Mouse (Mus musculus) small intestine, adult 2 months (tissue): ENCODE results near the gene Fads3.

Experiments used
- CTCF ChIP-seq: fragments of 200-500 bp; IDR thresholded peaks from 2 replicates; pipeline ENCODE4 v1.5.1; 2012; ENCODE audit warnings: low read depth, mild to moderate bottlenecking, control low read depth, inconsistent platforms, low read length, moderate library complexity, mixed read lengths; ENCODE audit not compliant: insufficient replicate concordance, insufficient read length; ENCODE audit errors: extremely low read depth
- POLR2A ChIP-seq: fragments of 200-500 bp; IDR thresholded peaks from 2 replicates; pipeline ENCODE4 v1.6.1; 2012; ENCODE audit warnings: low read depth, mild to moderate bottlenecking, control low read depth, inconsistent platforms, low read length, moderate library complexity

GRCm38 (mm10) chr19:10058352-10058825, 17.0 kb downstream of the Fads3 start:
- TF ChIP-seq POLR2A (no peak), CTCF (no peak)
